Comparison of ENCODE assay signal across 27 mouse cellular contexts in genomic region chr1:72278085-72278484, GRCm38 (mm10). TPM values are rescaled to one million over a fixed set of nuclear protein-coding genes. Genes with fewer than 3 reads are reported as not detected.
DNase-seq lines count a peak whose midpoint lies in the region; ATAC-seq and TF ChIP-seq lines count a peak whose summit lies in the region.
"Had no signal": no experiment of that assay in that cellular context is flagged by ENCODE, and none has a peak within 500 bp of the region (broad histone marks: within the 10 kb centered on the region; RNA-seq: fewer than 3 reads in every experiment).

No protein-coding gene starts in this region.

- H3K9me3 ChIP-seq in liver, postnatal 0 days (ENCODE audit: low read length): peaks cover 3% of the 10 kb centered on the region; the same call in 1 of the 2 replicates
- H3K9me3 ChIP-seq: embryonic facial prominence, embryonic 12.5 days; embryonic facial prominence, embryonic 15.5 days; forebrain, embryonic 12.5 days; forebrain, embryonic 15.5 days; heart, embryonic 10.5 days; hindbrain, embryonic 12.5 days; hindbrain, embryonic 15.5 days had no signal

- no peak for ATAC-seq in cerebellum, adult (ENCODE audit: insufficient number of reproducible peaks, low FRiP score, low TSS enrichment)
- peak; percentile 45 for ATAC-seq in liver, postnatal 0 days
- ATAC-seq: activated CD4-positive, CD25-positive, alpha-beta regulatory T cell, adult 4 months; forebrain, embryonic 15.5 days; intestine, postnatal 0 days had no signal

- H3K9ac ChIP-seq in liver, postnatal 0 days (replicated peaks): no peak overlapping the region
- H3K9ac ChIP-seq: embryonic facial prominence, embryonic 12.5 days; embryonic facial prominence, embryonic 15.5 days; forebrain, embryonic 12.5 days; forebrain, embryonic 15.5 days; heart, embryonic 13.5 days; hindbrain, embryonic 12.5 days; hindbrain, embryonic 15.5 days had no signal

- TF ChIP-seq CTCF in liver, postnatal 0 days (IDR thresholded peaks at IDR 0.05; ENCODE audit: low read depth): no peak

- no peaks in the 10 kb centered on the region for H3K27me3 ChIP-seq in liver, postnatal 0 days (ENCODE audit: insufficient read depth, low read length)
- H3K27me3 ChIP-seq: embryonic facial prominence, embryonic 12.5 days; embryonic facial prominence, embryonic 15.5 days; forebrain, embryonic 12.5 days; forebrain, embryonic 15.5 days; heart, embryonic 13.5 days; hindbrain, embryonic 12.5 days; hindbrain, embryonic 15.5 days had no signal

- H3K4me2 ChIP-seq in liver, postnatal 0 days (ENCODE audit: low read depth, low read length): no peak overlapping the region
- H3K4me2 ChIP-seq: embryonic facial prominence, embryonic 12.5 days; embryonic facial prominence, embryonic 15.5 days; forebrain, embryonic 12.5 days; forebrain, embryonic 15.5 days; heart, embryonic 13.5 days; hindbrain, embryonic 12.5 days; hindbrain, embryonic 15.5 days had no signal

- no peaks in the 10 kb centered on the region for H3K4me1 ChIP-seq in liver, postnatal 0 days (ENCODE audit: insufficient read depth)
- H3K4me1 ChIP-seq: embryonic facial prominence, embryonic 12.5 days; embryonic facial prominence, embryonic 15.5 days; forebrain, embryonic 12.5 days; forebrain, embryonic 15.5 days; heart, embryonic 10.5 days; heart, embryonic 13.5 days; hindbrain, embryonic 12.5 days; hindbrain, embryonic 15.5 days had no signal

- H3K36me3 ChIP-seq in liver, postnatal 0 days (replicated peaks; ENCODE audit: insufficient read depth, low read length): peaks cover 12% of the 10 kb centered on the region
- H3K36me3 ChIP-seq: forebrain, embryonic 15.5 days; hindbrain, embryonic 15.5 days had no signal

- no peak for TF ChIP-seq EP300 in liver, postnatal 0 days (IDR thresholded peaks at IDR 0.05; ENCODE audit: low read depth)

- no peak overlapping the region for H3K4me3 ChIP-seq in liver, postnatal 0 days (ENCODE audit: low read depth, low read length)
- H3K4me3 ChIP-seq: embryonic facial prominence, embryonic 12.5 days; embryonic facial prominence, embryonic 15.5 days; forebrain, embryonic 12.5 days; forebrain, embryonic 15.5 days; gastrocnemius, adult 2 months; heart, adult 2 months; heart, embryonic 10.5 days; heart, embryonic 13.5 days; hindbrain, embryonic 12.5 days; hindbrain, embryonic 15.5 days had no signal

- 81% methylated on average over 3 of the region's 3 CpGs for WGBS in liver, postnatal 0 days (ENCODE audit: insufficient replicate concordance)

- no peak overlapping the region for H3K27ac ChIP-seq in liver, postnatal 0 days (ENCODE audit: low read depth)
- H3K27ac ChIP-seq: embryonic facial prominence, embryonic 12.5 days; embryonic facial prominence, embryonic 15.5 days; forebrain, embryonic 12.5 days; forebrain, embryonic 15.5 days; gastrocnemius, adult 2 months; heart, adult 2 months; heart, embryonic 10.5 days; heart, embryonic 13.5 days; hindbrain, embryonic 12.5 days; hindbrain, embryonic 15.5 days had no signal

- DNase-seq in adrenal gland, adult 2 months: peak; percentile 40
- DNase-seq in adrenal gland, adult 8-10 months: no peak
- DNase-seq in cerebellum, postnatal 10 days: peak; percentile 20 to 47
- peak; percentile 66 for DNase-seq in heart, adult 11 months
- DNase-seq in heart, adult 18-20 months: no peak
- no peak for DNase-seq in liver, postnatal 0 days
- DNase-seq in liver: no peak
- DNase-seq: cerebellum, adult 11 months; cerebellum, adult 8-10 months; gastrocnemius, adult 2 months; gastrocnemius, postnatal 14 days; heart, adult 2 months; heart, postnatal 14 days; heart, postnatal 4 days; kidney, adult 2 months had no signal

RNA-seq across cellular contexts. Expression of gene Pecr, which starts 6.0 kb away (rescaled TPM):
- total RNA-seq in adrenal gland, adult 2 months (2021): 10 to 100 TPM; 20.4 to 33.6 TPM
- 6.6 and 7.0 TPM in 2 replicates for polyA plus RNA-seq in adrenal gland, adult 2 months (2012; rRNA removed)
- total RNA-seq in adrenal gland, adult 8-10 months (2022): 10 to 100 TPM; 27.1 to 35.2 (median 27.7) TPM
- total RNA-seq in heart, adult 18-20 months (2021): 10 to 100 TPM; 13.4 to 13.6 TPM
- 132 and 143 TPM in 2 replicates for polyA plus RNA-seq in liver, postnatal 0 days (2015; fragmentation: Nextera tagmentation; extraction: Ambion mirVana)

RNA-seq across cellular contexts. Expression of gene Tmem169, which starts 6.1 kb away (rescaled TPM):
- under 1 TPM; 0.66 to 0.75 TPM for total RNA-seq in adrenal gland, adult 2 months (2021)
- 0.16 and 0.19 TPM in 2 replicates for polyA plus RNA-seq in adrenal gland, adult 2 months (2012; rRNA removed)
- total RNA-seq in adrenal gland, adult 8-10 months (2022): under 1 TPM; 0.32 to 0.86 (median 0.66) TPM
- total RNA-seq in heart, adult 18-20 months (2021): not detected
- 0.22 and 0.29 TPM in 2 replicates for polyA plus RNA-seq in liver, postnatal 0 days (2015; fragmentation: Nextera tagmentation; extraction: Ambion mirVana)
- total RNA-seq: common myeloid progenitor, adult 5-6 weeks; gastrocnemius, adult 2 months; heart, postnatal 14 days had no signal

RNA-seq across cellular contexts. Expression of gene Xrcc5, which starts 29.1 kb away (rescaled TPM):
- total RNA-seq in adrenal gland, adult 2 months (2021): 10 to 100 TPM in 1 of 2 experiments, 1 to 10 TPM in 1; 7.4 to 13.3 TPM
- polyA plus RNA-seq in adrenal gland, adult 2 months (2012; rRNA removed): 0.33 and 0.63 TPM in 2 replicates
- total RNA-seq in adrenal gland, adult 8-10 months (2022): 10 to 100 TPM; 11.8 to 18.9 (median 14.1) TPM
- total RNA-seq in heart, adult 18-20 months (2021): 10 to 100 TPM; 16.4 to 19.7 TPM
- 10.3 and 10.8 TPM in 2 replicates for polyA plus RNA-seq in liver, postnatal 0 days (2015; fragmentation: Nextera tagmentation; extraction: Ambion mirVana)

Comparison
In these comparisons a context has a peak if more than half of its experiments do, and no peak if none do; other contexts are left out.
1. DNase-seq: peak in adrenal gland, adult 2 months (single experiment), cerebellum, postnatal 10 days (2 of 2) and heart, adult 11 months (single experiment); none in adrenal gland, adult 8-10 months (single experiment), heart, adult 18-20 months (0 of 2), liver, postnatal 0 days (single experiment) and liver (single experiment).